Mouse (Mus musculus) MEL (cell line): ENCODE results near the gene Plekha5. TPM values are rescaled to one million over a fixed set of nuclear protein-coding genes. Genes with fewer than 3 reads are reported as not detected.

Source experiments
- DNase-seq: peaks from one replicate; pipeline ENCODE4 v3.0.0; 2011; ENCODE audit warnings: low read depth, low spot score
- H3K27ac ChIP-seq: 2 replicates; pipeline ENCODE4 v1.5.1; 2012; ENCODE audit warnings: low read depth, mild to moderate bottlenecking, control low read depth, low read length, moderate library complexity; ENCODE audit not compliant: control insufficient read depth
- H3K27me3 ChIP-seq, 2 experiments: fragments of 150-350 bp in 1 of 2; sonication (generic) in 1 of 2; 2 replicates each; pipeline ENCODE4 v1.6.1; 2012; ENCODE audit warnings: low read length in 2 of 2, mild to moderate bottlenecking in 2 of 2, improper control_type of control experiment in 1 of 2, moderate library complexity in 1 of 2; ENCODE audit not compliant: insufficient read depth in 2 of 2, control insufficient read depth in 1 of 2
- H3K36me3 ChIP-seq, 2 experiments: 2 replicates each; pipeline ENCODE4 v1.6.1; 2012 to 2014; ENCODE audit warnings: low read length in 2 of 2, improper control_type of control experiment in 1 of 2, inconsistent platforms in 1 of 2, mild to moderate bottlenecking in 1 of 2; ENCODE audit not compliant: insufficient read depth in 2 of 2, control insufficient read depth in 1 of 2
- H3K4me1 ChIP-seq, 2 experiments: fragments of 150-350 bp in 1 of 2; sonication (generic) in 1 of 2; 2 replicates each; pipeline ENCODE4 v1.6.1; 2012; ENCODE audit warnings: low read length in 2 of 2, improper control_type of control experiment in 1 of 2, mild to moderate bottlenecking in 1 of 2; ENCODE audit not compliant: insufficient read depth in 2 of 2, control insufficient read depth in 1 of 2
- H3K4me3 ChIP-seq, 2 experiments: fragments of 150-350 bp in 1 of 2; sonication (generic) in 1 of 2; 2 replicates each; pipeline ENCODE4 v1.5.1; 2012; ENCODE audit warnings: low read depth in 2 of 2, low read length in 2 of 2, mild to moderate bottlenecking in 2 of 2, moderate library complexity in 2 of 2, control low read depth in 1 of 2, improper control_type of control experiment in 1 of 2; ENCODE audit not compliant: control insufficient read depth in 1 of 2, insufficient read depth in 1 of 2
- H3K79me2 ChIP-seq: 2 replicates; pipeline ENCODE4 v1.6.1; 2012; ENCODE audit warnings: mild to moderate bottlenecking, low read length, moderate library complexity; ENCODE audit not compliant: control insufficient read depth, poor library complexity, insufficient read depth
- H3K9ac ChIP-seq: 2 replicates; pipeline ENCODE4 v1.6.1; 2012; ENCODE audit warnings: low read depth, mild to moderate bottlenecking, control low read depth, low read length, moderate library complexity; ENCODE audit not compliant: control insufficient read depth, poor library complexity, severe bottlenecking
- H3K9me3 ChIP-seq: fragments of 150-350 bp; sonication (generic); replicated peaks from 2 replicates; pipeline ENCODE4 v1.6.1; 2012; ENCODE audit warnings: mild to moderate bottlenecking, low read length, improper control_type of control experiment, moderate library complexity; ENCODE audit not compliant: insufficient read depth
- CHD2 ChIP-seq: IDR thresholded peaks from 2 replicates; pipeline ENCODE4 v1.6.1; 2011; ENCODE audit warnings: low read length, improper control_type of control experiment
- CTCF ChIP-seq, 3 experiments: IDR thresholded peaks in 2 of 3; conservative IDR thresholded peaks in 1 of 3; 2 replicates each; pipeline ENCODE4 v1.5.1; 2011 to 2012; ENCODE audit warnings: low read length in 3 of 3, low read depth in 2 of 3, mild to moderate bottlenecking in 2 of 3, improper control_type of control experiment in 1 of 3, inconsistent platforms in 1 of 3, mixed read lengths in 1 of 3, moderate library complexity in 1 of 3; ENCODE audit not compliant: control insufficient read depth in 1 of 3, insufficient read depth in 1 of 3, poor library complexity in 1 of 3, severe bottlenecking in 1 of 3
- ETS1 ChIP-seq: IDR thresholded peaks from 2 replicates; pipeline ENCODE4 v1.6.1; 2012; ENCODE audit warnings: low read depth, mild to moderate bottlenecking, inconsistent platforms, low read length, improper control_type of control experiment, moderate library complexity
- GATA1 ChIP-seq: IDR thresholded peaks from 2 replicates; pipeline ENCODE4 v1.6.1; 2011; ENCODE audit warnings: low read depth, low read length, improper control_type of control experiment
- JUND ChIP-seq: IDR thresholded peaks from 2 replicates; pipeline ENCODE4 v1.6.1; 2011; ENCODE audit warnings: low read depth, mild to moderate bottlenecking, improper control_type of control experiment, low read length
- KAT2A ChIP-seq: conservative IDR thresholded peaks from 2 replicates; pipeline ENCODE4 v1.6.1; 2012; ENCODE audit warnings: low read depth, low read length, improper control_type of control experiment, inconsistent platforms
- MAFK ChIP-seq: IDR thresholded peaks from 2 replicates; pipeline ENCODE4 v1.6.1; 2011; ENCODE audit warnings: low read depth, mild to moderate bottlenecking, low read length, improper control_type of control experiment, borderline replicate concordance
- MAX ChIP-seq: IDR thresholded peaks from 2 replicates; pipeline ENCODE4 v1.6.1; 2011; ENCODE audit warnings: low read length, improper control_type of control experiment
- MAZ ChIP-seq: IDR thresholded peaks from 2 replicates; pipeline ENCODE4 v1.6.1; 2012; ENCODE audit warnings: low read depth, mild to moderate bottlenecking, inconsistent platforms, low read length, improper control_type of control experiment
- MEF2A ChIP-seq: IDR thresholded peaks from 2 replicates; pipeline ENCODE4 v1.6.1; 2014; ENCODE audit warnings: low read depth, mild to moderate bottlenecking, inconsistent platforms, low read length, improper control_type of control experiment; ENCODE audit not compliant: poor library complexity, insufficient replicate concordance, severe bottlenecking; ENCODE audit errors: extremely low read depth
- MYC ChIP-seq: IDR thresholded peaks from 2 replicates; pipeline ENCODE4 v1.6.1; 2011; ENCODE audit warnings: low read depth, mild to moderate bottlenecking, low read length, improper control_type of control experiment, moderate library complexity
- NRF1 ChIP-seq: IDR thresholded peaks from 2 replicates; pipeline ENCODE4 v1.6.1; 2014; ENCODE audit warnings: low read depth, mild to moderate bottlenecking, inconsistent platforms, low read length, improper control_type of control experiment, moderate library complexity; ENCODE audit not compliant: poor library complexity, insufficient read depth, severe bottlenecking
- POLR2AphosphoS2 ChIP-seq: IDR thresholded peaks from 2 replicates; pipeline ENCODE4 v1.6.1; 2011; ENCODE audit warnings: low read length, improper control_type of control experiment
- RCOR1 ChIP-seq: IDR thresholded peaks from 2 replicates; pipeline ENCODE4 v1.6.1; 2012; ENCODE audit warnings: low read depth, mild to moderate bottlenecking, inconsistent platforms, low read length, improper control_type of control experiment
- SIN3A ChIP-seq: IDR thresholded peaks from 2 replicates; pipeline ENCODE4 v1.6.1; 2012; ENCODE audit warnings: low read length, improper control_type of control experiment, inconsistent platforms
- SMC3 ChIP-seq: IDR thresholded peaks from 2 replicates; pipeline ENCODE4 v1.6.1; 2011; ENCODE audit warnings: low read depth, low read length, improper control_type of control experiment
- TCF12 ChIP-seq: IDR thresholded peaks from 2 replicates; pipeline ENCODE4 v1.6.1; 2014; ENCODE audit warnings: low read depth, mild to moderate bottlenecking, inconsistent platforms, low read length, improper control_type of control experiment, moderate library complexity
- UBTF ChIP-seq: IDR thresholded peaks from 2 replicates; pipeline ENCODE4 v1.6.1; 2012; ENCODE audit warnings: low read depth, mild to moderate bottlenecking, inconsistent platforms, low read length, improper control_type of control experiment, moderate library complexity, borderline replicate concordance; ENCODE audit not compliant: insufficient read depth
- ZKSCAN1 ChIP-seq: IDR thresholded peaks from 2 replicates; pipeline ENCODE4 v1.6.1; 2012; ENCODE audit warnings: low read depth, mild to moderate bottlenecking, inconsistent platforms, low read length, improper control_type of control experiment, moderate library complexity
- ZMIZ1 ChIP-seq: IDR thresholded peaks from 2 replicates; pipeline ENCODE4 v1.6.1; 2012; ENCODE audit warnings: low read depth, mild to moderate bottlenecking, inconsistent platforms, low read length, improper control_type of control experiment, moderate library complexity
- ZNF384 ChIP-seq: IDR thresholded peaks from 2 replicates; pipeline ENCODE4 v1.6.1; 2012; ENCODE audit warnings: low read depth, mild to moderate bottlenecking, inconsistent platforms, low read length, improper control_type of control experiment
- polyA plus RNA-seq, 2 experiments: library from polyadenylated mRNA; stranded (reverse) in 1 of 2; unstranded in 1 of 2; fragments of >175 nt in 1 of 2; fragments of >200 nt in 1 of 2; gene quantifications; 2 replicates each; pipeline versions ENCODE4 v1.2.1 to v1.2.4; 2012; ENCODE audit warnings: low replicate concordance in 2 of 2, low read depth in 1 of 2; ENCODE audit not compliant: insufficient read length in 2 of 2, insufficient read depth in 1 of 2, missing spikeins in 1 of 2
- total RNA-seq: library from RNA; depleted of rRNA; stranded (reverse); fragments of 300-350 nt; gene quantifications from 2 replicates; pipeline ENCODE4 v1.2.3, GENCODE M21; 2012

Gene Plekha5
- total and polyA plus RNA-seq, 3 experiments = 0.24 to 0.35 TPM; not detected in 1

DNA sequence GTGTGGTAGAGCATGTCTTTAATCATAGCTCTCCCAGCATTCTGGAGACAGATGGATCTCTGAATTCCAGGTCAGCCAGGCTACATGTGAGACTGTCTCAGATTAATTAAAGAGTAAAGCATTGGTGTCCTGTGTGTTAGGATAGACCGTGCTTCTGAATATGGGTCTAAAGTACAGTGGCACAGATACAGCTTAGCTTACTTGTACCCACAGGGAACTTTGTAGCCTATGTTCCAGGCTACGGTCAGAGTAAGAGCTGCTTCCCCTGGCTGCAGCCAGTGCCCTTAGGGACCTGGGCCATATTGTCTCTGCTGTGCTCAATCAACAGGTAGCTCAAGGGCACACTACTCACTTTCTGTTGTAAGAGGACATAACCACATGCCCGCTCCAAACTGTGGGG, 30.5 kb downstream of the Plekha5 start:
- no peak for DNase-seq
- no peaks in the 10 kb centered on the region for H3K4me1 ChIP-seq
- H3K4me3 ChIP-seq = no peak overlapping the region
- H3K27ac ChIP-seq = no peak overlapping the region
- H3K36me3 ChIP-seq = no peaks in the 10 kb centered on the region
- no peak overlapping the region for H3K9ac ChIP-seq
- no peaks in the 10 kb centered on the region for H3K79me2 ChIP-seq
- TF ChIP-seq ZKSCAN1 (no peak), GATA1 (no peak), MEF2A (no peak), ZMIZ1 (no peak), ETS1 (no peak), RCOR1 (no peak), UBTF (no peak), JUND (no peak), MAFK (no peak), CTCF (IDR thresholded peaks at IDR 0.05 in 2 of 3, conservative IDR thresholded peaks at IDR 0.05 in 1 of 3; ENCODE audit: control insufficient read depth in 1 of 3, insufficient read depth in 1 of 3, low read depth in 2 of 3, low read length in 3 of 3, poor library complexity in 1 of 3, severe bottlenecking in 1 of 3) (no peak), ZNF384 (no peak), MAX (no peak), SMC3 (no peak), CHD2 (no peak), NRF1 (no peak), POLR2AphosphoS2 (no peak), MYC (no peak), SIN3A (no peak), KAT2A (no peak), TCF12 (no peak)
- no peaks in the 10 kb centered on the region for H3K9me3 ChIP-seq
- H3K27me3 ChIP-seq = no peaks in the 10 kb centered on the region

DNA sequence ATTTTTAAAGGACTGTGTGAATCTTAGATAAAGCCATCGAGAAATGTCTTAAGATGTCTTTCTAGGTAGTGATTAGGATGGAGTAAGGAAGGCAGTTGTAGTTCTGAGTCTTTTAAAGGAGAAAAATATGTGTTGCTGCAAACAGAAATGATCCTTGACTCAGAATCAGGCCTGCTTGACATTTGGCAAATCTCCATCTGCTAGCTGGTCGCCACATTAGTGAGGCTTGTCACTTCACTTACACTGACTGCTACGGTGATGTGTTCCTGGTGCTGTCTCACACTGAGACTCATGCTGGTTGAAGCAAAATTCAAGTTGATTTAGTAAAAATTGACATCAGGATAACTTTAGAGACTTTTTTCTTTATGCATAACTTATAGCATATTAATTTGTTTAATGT, 32.0 kb downstream of the Plekha5 start:
- no peak overlapping the region for H3K4me3 ChIP-seq
- no peak for TF ChIP-seq MAZ
- DNase-seq = no peak
- no peaks in the 10 kb centered on the region for H3K27me3 ChIP-seq
- no peak overlapping the region for H3K9ac ChIP-seq
- no peaks in the 10 kb centered on the region for H3K79me2 ChIP-seq
- H3K4me1 ChIP-seq = no peaks in the 10 kb centered on the region
- H3K27ac ChIP-seq = no peak overlapping the region
- no peaks in the 10 kb centered on the region for H3K36me3 ChIP-seq
- H3K9me3 ChIP-seq = no peaks in the 10 kb centered on the region
